Mouse (Mus musculus) liver, adult 2 months (tissue): ENCODE data around the gene Tcp11. TPM values are rescaled to one million over a fixed set of nuclear protein-coding genes. Genes with fewer than 3 reads are reported as not detected.
A peak's percentile ranks its signal among the peaks of the same experiment; 100 is the strongest.

Experiments
- DNase-seq: peaks from one replicate; pipeline ENCODE4 v3.0.0-alpha.2; 2011; ENCODE audit warnings: low read depth, low spot score; ENCODE audit errors: extremely low read depth
- H3K27ac ChIP-seq: fragments of 200-500 bp; replicated peaks from 2 replicates; pipeline ENCODE4 v1.5.1; 2012; ENCODE audit warnings: low read depth, mild to moderate bottlenecking, control low read depth, inconsistent platforms, low read length; ENCODE audit not compliant: insufficient read depth
- H3K27me3 ChIP-seq: fragments of 200-500 bp; 2 replicates; pipeline ENCODE4 v1.6.1; 2012; ENCODE audit warnings: mild to moderate bottlenecking, moderate library complexity, low read length, inconsistent platforms; ENCODE audit not compliant: control insufficient read depth, insufficient read depth
- H3K36me3 ChIP-seq: fragments of 200-500 bp; 2 replicates; pipeline ENCODE4 v1.6.1; 2012; ENCODE audit warnings: low read length, inconsistent platforms; ENCODE audit not compliant: control insufficient read depth, insufficient read depth
- H3K4me1 ChIP-seq: fragments of 200-500 bp; 2 replicates; pipeline ENCODE4 v1.6.1; 2011; ENCODE audit warnings: low read length; ENCODE audit not compliant: control insufficient read depth, insufficient read depth
- H3K4me3 ChIP-seq: fragments of 200-500 bp; 2 replicates; pipeline ENCODE4 v1.5.1; 2011; ENCODE audit warnings: low read depth, mild to moderate bottlenecking, control low read depth, low read length, moderate library complexity; ENCODE audit not compliant: insufficient read depth
- H3K79me2 ChIP-seq: fragments of 200-500 bp; 2 replicates; pipeline ENCODE4 v1.6.1; 2012; ENCODE audit warnings: inconsistent platforms, mild to moderate bottlenecking, low read length, moderate library complexity; ENCODE audit not compliant: control insufficient read depth, insufficient read depth
- H3K9ac ChIP-seq: fragments of 200-500 bp; 2 replicates; pipeline ENCODE4 v1.6.1; 2012; ENCODE audit warnings: low read depth, mild to moderate bottlenecking, control low read depth, inconsistent platforms, low read length
- CTCF ChIP-seq: fragments of 200-500 bp; IDR thresholded peaks from 2 replicates; pipeline ENCODE4 v1.5.1; 2011; ENCODE audit warnings: low read depth, low read length, control low read depth
- POLR2A ChIP-seq: fragments of 200-500 bp; IDR thresholded peaks from 2 replicates; pipeline ENCODE4 v1.6.1; 2011; ENCODE audit warnings: low read length, control low read depth; ENCODE audit not compliant: insufficient read depth; ENCODE audit errors: extremely low read depth
- WGBS: fragments of 180-500 bp; shearing (Covaris S2); methylation state at CpG from one replicate; pipeline ENCODE4 v1.1.7; 2018; 5-methylcytosine and 5-hydroxymethylcytosine counted together
- polyA plus RNA-seq: library from polyadenylated mRNA; depleted of rRNA; stranded (reverse); fragments of >200 nt; gene quantifications from 2 replicates; pipeline ENCODE4 v1.2.3, GENCODE M21; 2012
- total RNA-seq: library from RNA; depleted of rRNA; stranded (reverse); fragments of >200 nt; gene quantifications from 2 replicates; pipeline ENCODE4 v1.2.3, GENCODE M21; 2014

Tcp11 gene
- total and polyA plus RNA-seq, 2 experiments: not detected

DNA sequence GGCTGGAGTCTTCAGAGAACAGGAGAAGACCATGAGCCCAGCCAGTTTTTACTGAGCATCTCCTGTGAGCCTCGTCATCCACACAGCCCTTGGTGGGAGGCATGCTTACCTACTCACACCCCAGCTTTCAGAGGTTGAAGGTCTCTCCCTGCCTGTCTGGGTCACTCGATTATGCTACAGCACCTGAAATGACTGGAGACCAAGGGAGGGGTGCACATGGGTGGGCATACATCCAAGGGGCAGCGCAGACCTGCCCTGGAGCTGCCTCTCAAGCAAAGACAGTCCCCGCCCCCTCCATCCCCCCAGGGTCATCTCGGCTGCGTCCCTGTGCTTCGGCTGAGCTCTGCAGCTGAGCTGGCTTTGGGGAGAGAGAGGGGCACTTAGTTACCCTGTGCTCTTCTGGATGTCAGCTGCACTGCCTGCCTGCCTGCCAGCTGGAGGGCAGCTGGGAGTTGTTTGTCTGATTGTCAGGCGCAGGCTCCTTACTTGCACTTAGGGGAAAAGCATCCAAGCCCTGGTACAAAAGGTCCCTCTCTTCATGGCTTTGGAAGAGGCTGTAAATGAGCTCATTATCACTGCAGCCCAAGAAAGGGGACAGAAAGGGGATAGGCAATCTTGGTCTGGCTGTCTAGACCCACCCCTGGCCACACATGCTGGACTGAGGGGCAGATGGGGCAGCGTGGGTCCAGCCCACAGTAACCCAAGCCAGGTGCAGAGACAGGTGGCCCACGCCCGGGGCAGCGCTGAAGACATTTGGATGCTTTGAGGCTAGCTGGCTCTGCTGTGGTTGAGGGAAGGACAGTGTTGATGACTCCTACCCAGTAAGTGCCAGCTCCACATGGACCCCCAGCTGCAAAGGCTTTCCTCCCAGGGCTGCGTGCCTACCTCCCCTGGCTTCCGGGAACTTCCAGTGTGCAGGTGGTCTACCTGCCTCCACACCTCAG, 43.4 kb downstream of the Tcp11 start:
- H3K9ac ChIP-seq: no peak overlapping the region
- 87% methylated on average over 14 of the region's 14 CpGs for WGBS
- no peak overlapping the region for H3K27ac ChIP-seq
- DNase-seq: no peak
- no peaks in the 10 kb centered on the region; the same call in 1 of the 2 replicates for H3K79me2 ChIP-seq
- H3K4me3 ChIP-seq: no peak overlapping the region
- no peak for TF ChIP-seq POLR2A
- TF ChIP-seq CTCF: no peak
- no peaks in the 10 kb centered on the region for H3K36me3 ChIP-seq
- H3K27me3 ChIP-seq: no peaks in the 10 kb centered on the region
- peaks cover 3% of the 10 kb centered on the region; the same call in 1 of the 2 replicates for H3K4me1 ChIP-seq

DNA sequence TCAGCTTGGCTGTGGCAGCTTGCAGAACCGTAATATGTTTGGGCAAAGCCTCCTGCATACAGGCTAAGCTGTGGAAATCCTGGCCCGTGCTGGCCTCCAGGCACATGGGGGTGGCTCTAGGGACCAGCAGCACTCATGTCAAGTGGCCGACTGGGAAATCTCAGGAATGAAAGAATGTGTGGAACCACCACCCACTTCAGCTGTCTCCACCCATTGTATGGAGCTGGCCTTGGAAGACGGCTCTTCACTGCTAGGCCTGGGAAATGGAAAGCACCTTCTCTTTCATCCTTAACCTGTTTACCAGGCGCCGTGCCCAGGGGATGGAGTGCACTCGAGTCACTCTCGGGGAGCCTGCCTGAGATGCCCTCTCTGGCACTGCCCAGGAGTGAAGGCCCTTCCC, 45.5 kb downstream of the Tcp11 start:
- Histone ChIP-seq H3K79me2 (no peaks in the 10 kb centered on the region; the same call in 1 of the 2 replicates), H3K27ac (no peak overlapping the region), H3K27me3 (no peaks in the 10 kb centered on the region), H3K4me3 (no peak overlapping the region), H3K4me1 (peaks cover 19% of the 10 kb centered on the region), H3K9ac (no peak overlapping the region), H3K36me3 (no peaks in the 10 kb centered on the region)
- WGBS: 81% methylated on average over 8 of the region's 8 CpGs
- no peak for DNase-seq
- TF ChIP-seq CTCF (no peak), POLR2A (no peak)

DNA sequence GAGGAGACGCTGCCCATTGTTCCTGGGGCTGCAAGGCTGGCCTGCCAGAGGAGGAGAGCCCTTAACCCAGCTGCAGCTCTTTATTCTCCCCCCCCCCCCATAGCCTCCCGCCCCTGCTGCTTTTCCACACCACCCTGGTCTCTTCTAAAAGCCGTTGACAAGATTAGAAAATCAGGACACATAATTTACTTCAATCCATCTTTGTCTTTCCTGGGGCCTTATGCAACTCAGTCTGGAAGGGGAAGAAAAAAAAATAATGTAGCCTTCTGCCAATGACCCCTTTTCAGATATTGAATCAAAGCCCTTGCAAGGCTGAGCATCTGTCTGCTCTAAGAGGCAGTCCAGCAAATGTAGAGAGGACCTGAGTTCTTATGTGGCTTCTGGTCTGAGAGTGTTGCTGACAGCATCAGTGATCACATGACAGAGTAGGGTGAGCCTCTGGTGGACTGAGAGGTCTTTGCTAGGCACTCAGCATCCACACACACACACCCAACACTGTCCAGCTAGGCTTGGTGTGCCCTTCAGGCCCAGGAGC, 47.3 kb downstream of the Tcp11 start:
- DNase-seq: no peak
- WGBS: 90% methylated on average over 3 of the region's 3 CpGs
- TF ChIP-seq POLR2A (no peak), CTCF (no peak)
- Histone ChIP-seq H3K4me1 (peaks cover 20% of the 10 kb centered on the region), H3K36me3 (no peaks in the 10 kb centered on the region), H3K79me2 (no peaks in the 10 kb centered on the region; the same call in 1 of the 2 replicates), H3K27ac (no peak overlapping the region), H3K9ac (no peak overlapping the region), H3K4me3 (no peak overlapping the region), H3K27me3 (no peaks in the 10 kb centered on the region)

DNA sequence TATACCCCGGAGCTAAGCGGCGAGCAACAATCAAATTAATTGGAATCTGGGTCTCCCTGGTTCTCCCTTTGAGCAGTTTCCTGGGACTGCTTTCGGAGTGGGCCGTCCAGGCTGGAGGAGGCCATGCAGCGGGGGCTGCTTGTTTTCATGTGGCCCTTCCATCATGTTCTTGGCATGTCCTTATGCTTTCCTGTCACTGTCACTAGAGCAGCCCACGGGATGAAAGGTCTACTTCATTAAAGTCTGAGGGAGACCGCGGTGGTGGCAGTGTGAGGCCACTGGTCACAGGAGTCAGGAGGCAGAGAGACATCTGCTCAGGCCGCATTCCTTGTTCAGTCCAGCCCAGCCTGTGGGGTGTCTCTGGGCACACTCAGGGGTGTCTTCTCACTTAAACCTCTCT, 48.2 kb downstream of the Tcp11 start:
- Histone ChIP-seq H3K27ac (no peak overlapping the region), H3K79me2 (peaks cover 2% of the 10 kb centered on the region; the same call in 1 of the 2 replicates), H3K4me3 (no peak overlapping the region), H3K4me1 (peaks cover 22% of the 10 kb centered on the region), H3K27me3 (no peaks in the 10 kb centered on the region), H3K36me3 (no peaks in the 10 kb centered on the region), H3K9ac (no peak overlapping the region)
- DNase-seq: no peak
- 77% methylated on average over 10 of the region's 10 CpGs for WGBS
- TF ChIP-seq POLR2A: no peak
- TF ChIP-seq CTCF: no peak

DNA sequence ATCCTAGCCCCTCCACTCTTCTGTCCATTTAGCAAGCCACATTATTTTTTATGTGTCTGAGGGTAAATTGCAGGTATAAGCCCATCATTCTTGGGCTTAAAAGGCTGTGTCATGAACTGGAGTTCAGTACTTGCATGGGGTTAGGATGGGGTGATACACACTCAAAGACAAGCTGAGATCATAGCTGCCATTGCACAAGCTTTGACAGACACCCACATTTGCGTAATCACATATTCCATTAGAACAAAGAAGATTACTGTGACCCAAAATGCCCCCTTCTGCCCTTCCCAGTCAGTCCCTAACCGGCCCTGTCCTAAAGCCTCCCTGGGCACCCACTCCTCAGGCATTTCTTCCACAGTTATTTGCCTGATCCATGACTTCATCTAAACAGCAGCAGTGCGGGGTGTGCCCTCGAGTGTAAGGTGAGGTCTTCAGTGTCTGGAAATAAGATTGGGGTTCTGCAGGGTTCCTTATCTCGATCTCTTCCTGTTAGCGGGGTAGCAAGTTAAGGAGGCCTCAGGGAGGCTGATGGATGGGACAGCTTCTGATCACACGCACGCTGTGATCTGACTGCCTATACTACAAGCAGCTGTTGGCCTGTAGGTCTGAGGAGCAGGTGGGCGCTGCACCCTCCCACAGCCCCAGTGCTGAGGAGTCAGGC, 49.0 kb downstream of the Tcp11 start:
- peak overlapping the region; percentile 28; the same call in 1 of the 2 replicates for H3K27ac ChIP-seq
- no peak overlapping the region for H3K4me3 ChIP-seq
- 63% methylated on average over 9 of the region's 9 CpGs for WGBS
- peak overlapping the region; percentile 44 for H3K9ac ChIP-seq
- H3K79me2 ChIP-seq: peaks cover 4% of the 10 kb centered on the region; the same call in 1 of the 2 replicates
- TF ChIP-seq POLR2A (no peak), CTCF (no peak)
- no peaks in the 10 kb centered on the region for H3K36me3 ChIP-seq
- H3K27me3 ChIP-seq: no peaks in the 10 kb centered on the region
- H3K4me1 ChIP-seq: peaks cover 29% of the 10 kb centered on the region
- peak; percentile 90 for DNase-seq
